8 mouse cellular contexts compared by ENCODE assay signal in the genomic region with DNA sequence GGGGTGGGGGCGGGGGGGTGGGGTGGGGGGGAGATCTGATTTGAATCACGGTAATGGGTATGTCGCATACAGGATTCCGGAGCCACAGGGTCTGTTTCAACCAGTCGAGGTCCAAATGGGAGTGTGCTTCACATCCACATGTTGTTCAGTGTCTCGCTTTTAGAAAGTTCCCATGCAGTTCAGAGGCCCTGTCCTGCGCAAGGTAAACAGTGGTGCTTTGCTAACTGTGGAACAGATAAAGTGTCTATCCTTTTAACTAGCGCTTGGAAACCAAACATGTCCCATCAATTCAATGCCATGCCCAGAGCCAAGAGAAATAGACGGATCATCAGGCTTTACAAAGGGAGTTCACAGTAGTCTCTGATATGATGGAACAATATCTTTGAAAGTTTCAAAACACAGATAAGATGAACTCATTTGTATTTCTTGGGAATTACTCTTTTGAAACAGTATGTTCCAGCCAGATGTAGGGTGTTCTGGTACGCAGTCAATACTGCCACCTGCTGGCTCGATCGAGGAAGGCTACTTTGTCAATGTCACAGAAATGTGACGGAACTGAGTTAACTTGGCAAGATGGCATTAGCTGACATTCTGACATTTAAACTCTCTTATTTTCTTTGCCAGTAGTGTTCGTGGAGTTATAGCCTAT.
A peak's percentile ranks its signal among the peaks of the same experiment; 100 is the strongest.
DNase-seq lines count a peak whose midpoint lies in the region; ATAC-seq and TF ChIP-seq lines count a peak whose summit lies in the region.

No protein-coding gene starts in this region.

- H3K36me3 ChIP-seq in hindbrain, embryonic 11.5 days (ENCODE audit: control insufficient read depth, insufficient read depth, low read length), result no peaks in the 10 kb centered on the region
- H3K36me3 ChIP-seq in small intestine, adult 2 months (ENCODE audit: control insufficient read depth, insufficient read depth, low read length), result no peaks in the 10 kb centered on the region

- no peak overlapping the region for H3K4me3 ChIP-seq in hindbrain, embryonic 11.5 days (ENCODE audit: low read depth, low read length)
- no peak overlapping the region for H3K4me3 ChIP-seq in small intestine, adult 2 months (ENCODE audit: low read depth, low read length)

- peak; percentile 58; the same call in 1 of the 2 replicates for TF ChIP-seq CTCF in small intestine, adult 2 months (IDR thresholded peaks at IDR 0.05; ENCODE audit: extremely low read depth, insufficient read length, insufficient replicate concordance, low read depth, low read length)

- peak; percentile 68 for ATAC-seq in hindbrain, embryonic 11.5 days (ENCODE audit: low FRiP score)
- ATAC-seq in megakaryocyte-erythroid progenitor cell, adult 5-6 weeks (replicated peaks; ENCODE audit: low FRiP score, low TSS enrichment, poor library complexity, severe bottlenecking), result peak; percentile 74; the same call in 1 of the 2 replicates
- no peak for ATAC-seq in erythroid progenitor cell, adult 5-6 weeks (replicated peaks; ENCODE audit: low FRiP score, poor library complexity, severe bottlenecking)

- H3K27me3 ChIP-seq in hindbrain, embryonic 11.5 days (ENCODE audit: control insufficient read depth, insufficient read depth, low read length), result no peaks in the 10 kb centered on the region
- no peaks in the 10 kb centered on the region for H3K27me3 ChIP-seq in small intestine, adult 2 months (ENCODE audit: control insufficient read depth, insufficient read depth, low read length)

- no peak overlapping the region for H3K4me2 ChIP-seq in hindbrain, embryonic 11.5 days (replicated peaks; ENCODE audit: low read depth, low read length)

- no peak overlapping the region for H3K9ac ChIP-seq in hindbrain, embryonic 11.5 days (ENCODE audit: low read depth, low read length)

- H3K4me1 ChIP-seq in hindbrain, embryonic 11.5 days (replicated peaks; ENCODE audit: control insufficient read depth, insufficient read depth, low read length), result no peaks in the 10 kb centered on the region
- no peaks in the 10 kb centered on the region for H3K4me1 ChIP-seq in small intestine, adult 2 months (ENCODE audit: control insufficient read depth, insufficient read depth, insufficient read length, low read length)

- no peak for TF ChIP-seq POLR2A in small intestine, adult 2 months (IDR thresholded peaks at IDR 0.05; ENCODE audit: low read depth, low read length)

- 53% methylated on average over 14 of the region's 14 CpGs for WGBS in hindbrain, embryonic 11.5 days
- 23% methylated on average over 14 of the region's 14 CpGs for WGBS in small intestine, adult 2 months

- H3K27ac ChIP-seq in hindbrain, embryonic 11.5 days (ENCODE audit: low read depth, low read length), result no peak overlapping the region
- H3K27ac ChIP-seq in small intestine, adult 2 months (ENCODE audit: insufficient read depth, low read depth, low read length), result no peak overlapping the region

- H3K9me3 ChIP-seq in hindbrain, embryonic 11.5 days (ENCODE audit: control insufficient read depth, low read length), result no peaks in the 10 kb centered on the region

- peak; percentile 73 for DNase-seq in NIH3T3 (ENCODE audit: low read depth)
- peak; percentile 7 for DNase-seq in cerebellum, adult 11-12 months
- peak; percentile 37 to 87 for DNase-seq in frontal cortex, adult 2 months (ENCODE audit: extremely low spot score in 1 of 2, low spot score in 1 of 2)
- peak; percentile 77 for DNase-seq in hindbrain, embryonic 11.5 days (ENCODE audit: low spot score)
- DNase-seq in layer of hippocampus, postnatal 14 days (ENCODE audit: low spot score in 2 of 2), result peak; percentile 58 to 72

Comparison
In these comparisons a context has a peak if more than half of its experiments do, and no peak if none do; other contexts are left out.
1. DNase-seq: peak in every context shown above with its lines; median percentile 77 in hindbrain, embryonic 11.5 days; 73 in NIH3T3; 65 in layer of hippocampus, postnatal 14 days; 62 in frontal cortex, adult 2 months; 7 in cerebellum, adult 11-12 months.